Mouse (Mus musculus) thymus, adult 2 months (tissue): ENCODE data around the gene Atp6v0d1. TPM values are rescaled to one million over a fixed set of nuclear protein-coding genes. Genes with fewer than 3 reads are reported as not detected.
A peak's percentile ranks its signal among the peaks of the same experiment; 100 is the strongest.

Source experiments
- DNase-seq: peaks from one replicate; pipeline ENCODE4 v3.0.0; 2021
- H3K27ac ChIP-seq: fragments of 200-500 bp; 2 replicates; pipeline ENCODE4 v1.5.1; 2012; ENCODE audit warnings: low read length, control low read depth; ENCODE audit not compliant: control insufficient read depth, insufficient read depth
- H3K27me3 ChIP-seq: fragments of 200-500 bp; 2 replicates; pipeline ENCODE4 v1.6.1; 2012; ENCODE audit warnings: mild to moderate bottlenecking, low read length, moderate library complexity, mixed read lengths; ENCODE audit not compliant: control insufficient read depth, insufficient read depth
- H3K36me3 ChIP-seq: fragments of 200-500 bp; 2 replicates; pipeline ENCODE4 v1.6.1; 2012; ENCODE audit warnings: mild to moderate bottlenecking, low read length, moderate library complexity; ENCODE audit not compliant: control insufficient read depth, insufficient read depth
- H3K4me1 ChIP-seq: fragments of 200-500 bp; replicated peaks from 2 replicates; pipeline ENCODE4 v1.6.1; 2012; ENCODE audit warnings: low read length; ENCODE audit not compliant: control insufficient read depth, insufficient read depth
- H3K4me3 ChIP-seq: fragments of 200-500 bp; 2 replicates; pipeline ENCODE4 v1.5.1; 2012; ENCODE audit warnings: mild to moderate bottlenecking, low read length, control low read depth, moderate library complexity; ENCODE audit not compliant: control insufficient read depth, insufficient read depth
- CTCF ChIP-seq: fragments of 200-500 bp; IDR thresholded peaks from 2 replicates; pipeline ENCODE4 v1.5.1; 2012; ENCODE audit warnings: mild to moderate bottlenecking, control low read depth, low read length, moderate library complexity, borderline replicate concordance; ENCODE audit not compliant: control insufficient read depth, poor library complexity, insufficient read depth; ENCODE audit errors: extremely low read depth
- POLR2A ChIP-seq: fragments of 200-500 bp; IDR thresholded peaks from 2 replicates; pipeline ENCODE4 v1.6.1; 2012; ENCODE audit warnings: mild to moderate bottlenecking, low read length, control low read depth, moderate library complexity; ENCODE audit not compliant: control insufficient read depth, poor library complexity, insufficient read depth; ENCODE audit errors: extremely low read depth
- WGBS: fragments of 180-500 bp; shearing (Covaris S2); methylation state at CpG from one replicate; pipeline ENCODE4 v1.1.7; 2018; 5-methylcytosine and 5-hydroxymethylcytosine counted together
- polyA plus RNA-seq: library from polyadenylated mRNA; depleted of rRNA; stranded (reverse); fragments of >200 nt; gene quantifications from 2 replicates; pipeline ENCODE4 v1.2.3, GENCODE M21; 2012

The Atp6v0d1 gene
- polyA plus RNA-seq, 1 experiment: 112 TPM

DNA sequence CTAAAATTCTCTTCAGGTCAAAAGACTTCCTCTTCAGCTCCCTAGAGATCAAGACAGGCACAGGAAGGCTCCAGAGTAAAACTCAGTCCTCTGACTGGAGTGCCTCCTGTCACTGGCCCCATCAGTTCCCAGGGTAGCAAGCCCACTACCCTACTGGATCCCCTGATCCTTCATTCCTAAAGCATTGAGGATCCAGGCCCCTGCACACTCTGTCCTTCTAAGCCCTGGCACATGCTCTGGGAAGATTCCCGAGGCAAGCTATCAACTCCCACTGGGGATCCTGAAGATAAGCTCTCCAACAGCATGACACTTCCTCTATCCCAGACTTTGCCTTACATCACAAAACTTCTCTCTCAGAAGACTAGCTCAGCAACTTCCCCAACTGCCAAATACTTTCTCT, 22.1 kb downstream of the Atp6v0d1 start:
- peaks cover 4% of the 10 kb centered on the region; the same call in 1 of the 2 replicates for H3K36me3 ChIP-seq
- no peaks in the 10 kb centered on the region for H3K4me1 ChIP-seq
- no peak overlapping the region for H3K27ac ChIP-seq
- H3K27me3 ChIP-seq: no peaks in the 10 kb centered on the region
- H3K4me3 ChIP-seq: no peak overlapping the region
- DNase-seq: no peak
- WGBS: 58% methylated on average over 1 of the region's 1 CpGs
- TF ChIP-seq CTCF (no peak), POLR2A (no peak)

DNA sequence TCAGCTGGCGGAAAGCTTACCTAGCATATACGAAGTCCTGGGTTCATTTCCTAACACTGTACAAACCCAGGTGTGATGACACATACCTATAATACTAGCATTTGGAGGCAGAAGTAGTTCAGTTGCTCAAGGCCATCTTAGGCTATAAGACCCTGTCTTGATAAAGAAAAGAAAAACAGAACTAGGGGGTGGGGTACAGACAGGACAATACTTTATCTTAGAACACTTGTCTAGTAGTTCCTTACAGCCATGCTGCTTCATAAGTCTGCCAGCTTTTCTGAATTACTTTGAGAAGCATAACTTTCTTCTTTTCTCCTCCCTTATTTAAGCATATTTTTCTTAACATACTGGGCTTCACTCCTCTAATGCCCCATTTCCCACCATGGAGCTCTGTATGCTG, 23.0 kb downstream of the Atp6v0d1 start:
- H3K4me1 ChIP-seq: no peaks in the 10 kb centered on the region
- H3K27me3 ChIP-seq: no peaks in the 10 kb centered on the region
- no peak for TF ChIP-seq CTCF
- peaks cover 13% of the 10 kb centered on the region; the same call in 1 of the 2 replicates for H3K36me3 ChIP-seq
- 96% methylated on average over 2 of the region's 2 CpGs for WGBS
- DNase-seq: no peak
- H3K27ac ChIP-seq: no peak overlapping the region
- no peak overlapping the region for H3K4me3 ChIP-seq

DNA sequence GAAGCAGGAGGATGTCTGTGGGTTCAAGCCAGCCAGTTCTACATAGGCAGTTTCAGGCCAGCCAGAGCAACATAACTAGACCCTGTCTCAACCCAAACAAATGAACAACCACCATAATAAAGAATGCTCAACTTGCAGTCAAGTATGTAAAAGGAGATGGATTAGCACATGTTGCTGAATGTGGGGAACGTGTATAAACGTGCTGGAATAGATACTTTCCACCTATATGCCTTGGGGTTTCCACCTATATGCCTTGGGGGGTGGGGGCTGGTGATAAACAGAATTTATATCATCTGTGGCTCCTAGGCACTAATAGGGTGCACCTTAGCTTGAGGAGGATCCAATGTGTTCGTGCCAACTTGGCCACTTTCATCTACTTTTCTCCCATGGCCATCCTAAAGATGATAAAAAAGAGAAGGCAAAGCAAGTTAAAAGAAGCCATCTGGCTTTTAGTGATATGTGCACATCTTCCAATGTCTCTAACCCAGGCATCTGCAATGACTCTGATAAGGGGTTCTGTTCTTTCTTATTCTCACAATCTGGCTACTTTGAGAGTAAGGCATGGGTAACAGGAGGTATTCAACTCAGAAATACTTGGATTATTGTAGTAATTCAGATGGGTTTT, 23.7 kb downstream of the Atp6v0d1 start:
- H3K4me3 ChIP-seq: no peak overlapping the region
- peaks cover 17% of the 10 kb centered on the region; the same call in 1 of the 2 replicates for H3K36me3 ChIP-seq
- TF ChIP-seq POLR2A (no peak), CTCF (no peak)
- H3K27ac ChIP-seq: no peak overlapping the region
- no peaks in the 10 kb centered on the region for H3K27me3 ChIP-seq
- H3K4me1 ChIP-seq: no peaks in the 10 kb centered on the region
- WGBS: 91% methylated on average over 3 of the region's 3 CpGs
- no peak for DNase-seq

DNA sequence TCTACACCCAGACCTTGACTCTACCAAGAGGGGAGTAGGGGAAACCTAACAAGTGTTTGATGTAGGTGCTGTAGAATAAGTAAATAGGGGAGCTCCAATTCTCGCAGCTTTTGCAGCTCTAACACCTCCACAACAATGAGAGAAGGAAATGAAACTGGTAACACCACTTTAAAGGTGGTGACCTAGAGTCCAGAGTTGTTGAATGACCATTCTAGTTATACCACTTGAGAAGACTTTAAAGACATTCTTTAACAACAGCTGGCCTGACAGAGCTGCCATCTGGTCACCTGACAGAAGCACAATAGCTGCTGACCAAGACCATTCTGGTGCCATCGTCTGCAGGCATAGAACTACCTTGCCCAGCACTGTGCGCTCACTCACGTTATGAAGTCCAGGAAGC, 26.9 kb downstream of the Atp6v0d1 start:
- H3K4me3 ChIP-seq: no peak overlapping the region
- no peaks in the 10 kb centered on the region for H3K27me3 ChIP-seq
- DNase-seq: no peak
- no peak for TF ChIP-seq CTCF
- no peak for TF ChIP-seq POLR2A
- 96% methylated on average over 4 of the region's 4 CpGs for WGBS
- no peaks in the 10 kb centered on the region for H3K4me1 ChIP-seq
- H3K27ac ChIP-seq: no peak overlapping the region
- peaks cover 29% of the 10 kb centered on the region; the same call in 1 of the 2 replicates for H3K36me3 ChIP-seq

DNA sequence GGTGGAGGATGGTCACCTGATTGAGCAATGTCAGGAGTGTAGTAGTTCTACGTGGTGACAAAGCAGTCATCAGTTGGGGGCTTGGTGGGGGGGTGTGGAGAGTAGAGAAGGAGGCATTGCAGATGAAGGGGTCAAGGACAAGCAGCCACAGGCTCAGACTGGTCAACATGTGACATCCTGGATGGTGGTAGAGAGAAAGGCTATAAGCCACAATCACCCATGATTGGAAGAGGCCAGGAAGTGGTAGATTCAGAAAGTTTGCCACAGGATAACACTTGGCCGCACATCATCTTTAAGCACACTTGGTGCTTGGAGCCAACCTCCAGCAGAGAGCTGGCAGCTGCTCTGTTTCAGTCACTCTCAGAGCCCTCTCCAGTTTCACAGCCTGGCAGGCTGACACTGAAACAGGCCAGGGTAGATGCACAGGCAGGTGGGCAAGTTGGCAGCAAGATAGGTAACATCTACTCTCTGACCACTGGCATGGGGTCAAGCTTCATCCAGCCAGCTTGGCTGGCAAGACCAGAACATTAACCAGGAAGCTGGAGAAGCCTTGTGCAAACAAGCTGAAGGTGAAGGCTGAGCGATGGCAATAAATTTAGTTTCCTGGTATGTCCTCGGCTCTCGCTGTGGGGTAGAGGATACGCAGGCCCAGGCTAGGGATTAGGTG, 28.7 kb downstream of the Atp6v0d1 start:
- WGBS: 95% methylated on average over 6 of the region's 6 CpGs
- peaks cover 29% of the 10 kb centered on the region; the same call in 1 of the 2 replicates for H3K36me3 ChIP-seq
- no peak overlapping the region for H3K27ac ChIP-seq
- no peak overlapping the region for H3K4me3 ChIP-seq
- TF ChIP-seq CTCF: no peak
- TF ChIP-seq POLR2A: no peak
- H3K4me1 ChIP-seq: no peaks in the 10 kb centered on the region
- H3K27me3 ChIP-seq: no peaks in the 10 kb centered on the region
- DNase-seq: no peak

DNA sequence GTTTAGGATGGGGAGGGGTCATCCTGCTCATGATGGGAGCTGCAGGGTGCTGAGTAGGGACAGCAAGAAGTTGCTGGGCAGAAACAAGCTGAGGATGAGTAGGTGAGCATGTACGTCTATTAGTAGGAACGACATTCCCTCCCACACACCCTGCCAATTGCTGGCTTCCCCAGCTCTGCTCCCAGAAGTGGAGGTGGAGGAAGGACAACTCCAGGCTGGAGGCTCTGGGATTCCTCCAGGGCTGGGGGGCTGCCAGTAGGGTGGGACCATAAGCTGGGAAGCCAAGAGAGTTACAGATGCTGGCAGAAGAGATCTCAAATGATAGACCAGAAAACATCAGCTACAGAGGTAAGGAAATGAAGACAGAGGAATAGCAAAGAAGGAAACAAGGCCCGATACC, 29.3 kb downstream of the Atp6v0d1 start:
- no peaks in the 10 kb centered on the region for H3K27me3 ChIP-seq
- no peaks in the 10 kb centered on the region for H3K4me1 ChIP-seq
- H3K4me3 ChIP-seq: no peak overlapping the region
- H3K36me3 ChIP-seq: peaks cover 29% of the 10 kb centered on the region; the same call in 1 of the 2 replicates
- WGBS: 93% methylated on average over 3 of the region's 3 CpGs
- no peak for TF ChIP-seq POLR2A
- TF ChIP-seq CTCF: no peak
- DNase-seq: no peak
- no peak overlapping the region for H3K27ac ChIP-seq

DNA sequence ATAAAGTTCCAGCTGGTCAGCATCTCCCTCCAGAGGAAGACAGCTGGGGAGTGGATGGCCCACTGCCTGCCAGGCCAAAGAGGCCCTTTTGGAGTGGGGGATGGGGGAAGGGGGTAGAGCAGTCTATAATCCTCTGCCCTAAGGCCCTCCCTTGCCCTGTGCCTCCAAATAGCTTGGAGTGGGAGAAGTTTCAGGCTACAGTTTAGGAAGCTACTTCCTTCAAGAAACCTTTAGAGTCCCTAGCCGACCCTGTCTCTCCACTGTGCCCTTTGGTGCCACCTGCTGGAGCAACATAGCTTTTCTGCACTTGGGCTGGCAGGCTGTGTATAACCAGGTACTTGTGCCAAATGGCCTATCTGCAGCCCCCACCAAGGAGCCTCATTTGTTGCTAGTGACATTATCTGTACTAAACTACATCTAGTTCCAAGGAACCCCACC, 31.9 kb downstream of the Atp6v0d1 start:
- Histone ChIP-seq H3K36me3 (peaks cover 37% of the 10 kb centered on the region; the same call in 1 of the 2 replicates), H3K27me3 (no peaks in the 10 kb centered on the region), H3K4me1 (no peaks in the 10 kb centered on the region), H3K4me3 (no peak overlapping the region), H3K27ac (no peak overlapping the region)
- 8% methylated on average over 1 of the region's 1 CpGs for WGBS
- peak; percentile 81 for DNase-seq
- TF ChIP-seq POLR2A: no peak
- peak; percentile 57; the same call in 1 of the 2 replicates for TF ChIP-seq CTCF
